Mouse (Mus musculus): ENCODE data around the gene Atxn2. TPM values are rescaled to one million over a fixed set of nuclear protein-coding genes. Genes with fewer than 3 reads are reported as not detected.

Atxn2 gene
- polyA plus RNA-seq (2014; fragmentation: Nextera tagmentation; extraction: Ambion mirVana) = 65.4 and 68.6 TPM in 2 replicates

GRCm38 (mm10) chr5:121711174-121711927 lies at the start of gene Atxn2:
TSS of gene Atxn2 (plus strand) at chr5:121711337.
- Histone ChIP-seq H3K27ac (replicated peaks; ENCODE audit: low read depth, low read length) (peak within 1 kb of the TSS; percentile 97), H3K4me3 (ENCODE audit: low read depth, low read length) (peak within 1 kb of the TSS; percentile 94), H3K4me1 (ENCODE audit: control insufficient read depth, insufficient read depth, low read length) (peaks cover 25% of the 10 kb centered on the region), H3K9me3 (ENCODE audit: control insufficient read depth, low read length) (no peaks in the 10 kb centered on the region), H3K27me3 (replicated peaks; ENCODE audit: control insufficient read depth, insufficient read depth, low read length) (no peaks in the 10 kb centered on the region), H3K9ac (ENCODE audit: low read depth, low read length) (peak within 1 kb of the TSS; percentile 95), H3K36me3 (ENCODE audit: control insufficient read depth, insufficient read depth, low read length) (no peaks in the 10 kb centered on the region), H3K4me2 (ENCODE audit: low read depth, low read length) (peak within 1 kb of the TSS; percentile 74)
- 0% methylated on average over 14 of the region's 103 CpGs for WGBS
- peak; percentile 84 for ATAC-seq (ENCODE audit: low read depth)
- peak; percentile 93 for DNase-seq (ENCODE audit: low spot score)

- WGBS = 84% methylated on average over 5 of the region's 5 CpGs
- H3K4me3 ChIP-seq (ENCODE audit: low read depth, low read length) = peak overlapping the region; percentile 98
- no peaks in the 10 kb centered on the region for H3K27me3 ChIP-seq (replicated peaks; ENCODE audit: control insufficient read depth, insufficient read depth, low read length)
- no peak for DNase-seq (ENCODE audit: low spot score)
- H3K27ac ChIP-seq (replicated peaks; ENCODE audit: low read depth, low read length) = no peak overlapping the region
- H3K4me1 ChIP-seq (ENCODE audit: control insufficient read depth, insufficient read depth, low read length) = peaks cover 10% of the 10 kb centered on the region
- no peaks in the 10 kb centered on the region for H3K9me3 ChIP-seq (ENCODE audit: control insufficient read depth, low read length)
- peak overlapping the region; percentile 87 for H3K4me2 ChIP-seq (ENCODE audit: low read depth, low read length)
- H3K9ac ChIP-seq (ENCODE audit: low read depth, low read length) = peak overlapping the region; percentile 93
- peaks cover 39% of the 10 kb centered on the region for H3K36me3 ChIP-seq (ENCODE audit: control insufficient read depth, insufficient read depth, low read length)
- no peak for ATAC-seq (ENCODE audit: low read depth)
Measured at GRCm38 (mm10) chr5:121661494-121661893, 49.6 kb upstream of the Atxn2 start.

- Histone ChIP-seq H3K4me3 (ENCODE audit: low read depth, low read length) (no peak overlapping the region), H3K27ac (replicated peaks; ENCODE audit: low read depth, low read length) (no peak overlapping the region), H3K36me3 (ENCODE audit: control insufficient read depth, insufficient read depth, low read length) (peaks cover 59% of the 10 kb centered on the region), H3K4me2 (ENCODE audit: low read depth, low read length) (no peak overlapping the region), H3K4me1 (ENCODE audit: control insufficient read depth, insufficient read depth, low read length) (peaks cover 10% of the 10 kb centered on the region), H3K9ac (ENCODE audit: low read depth, low read length) (no peak overlapping the region), H3K27me3 (replicated peaks; ENCODE audit: control insufficient read depth, insufficient read depth, low read length) (no peaks in the 10 kb centered on the region), H3K9me3 (ENCODE audit: control insufficient read depth, low read length) (no peaks in the 10 kb centered on the region)
- no peak for DNase-seq (ENCODE audit: low spot score)
- WGBS = 86% methylated on average over 8 of the region's 8 CpGs
- no peak for ATAC-seq (ENCODE audit: low read depth)
Measured at GRCm38 (mm10) chr5:121663456-121663855, 47.7 kb upstream of the Atxn2 start.

GRCm38 (mm10) chr5:121664078-121664477 lies 47.1 kb upstream of the Atxn2 start:
- Histone ChIP-seq H3K36me3 (ENCODE audit: control insufficient read depth, insufficient read depth, low read length) (peaks cover 62% of the 10 kb centered on the region), H3K4me3 (ENCODE audit: low read depth, low read length) (no peak overlapping the region), H3K4me2 (ENCODE audit: low read depth, low read length) (no peak overlapping the region), H3K9me3 (ENCODE audit: control insufficient read depth, low read length) (no peaks in the 10 kb centered on the region), H3K4me1 (ENCODE audit: control insufficient read depth, insufficient read depth, low read length) (peaks cover 10% of the 10 kb centered on the region), H3K27me3 (replicated peaks; ENCODE audit: control insufficient read depth, insufficient read depth, low read length) (no peaks in the 10 kb centered on the region), H3K27ac (replicated peaks; ENCODE audit: low read depth, low read length) (no peak overlapping the region), H3K9ac (ENCODE audit: low read depth, low read length) (no peak overlapping the region)
- WGBS = 80% methylated on average over 6 of the region's 6 CpGs
- ATAC-seq (ENCODE audit: low read depth) (no peak), DNase-seq (ENCODE audit: low spot score) (peak; percentile 70)

- Histone ChIP-seq H3K4me3 (ENCODE audit: low read depth, low read length) (no peak overlapping the region), H3K36me3 (ENCODE audit: control insufficient read depth, insufficient read depth, low read length) (peaks cover 65% of the 10 kb centered on the region), H3K9me3 (ENCODE audit: control insufficient read depth, low read length) (no peaks in the 10 kb centered on the region), H3K4me1 (ENCODE audit: control insufficient read depth, insufficient read depth, low read length) (peaks cover 7% of the 10 kb centered on the region; the same call in 1 of the 2 replicates), H3K27me3 (replicated peaks; ENCODE audit: control insufficient read depth, insufficient read depth, low read length) (no peaks in the 10 kb centered on the region), H3K27ac (replicated peaks; ENCODE audit: low read depth, low read length) (no peak overlapping the region), H3K9ac (ENCODE audit: low read depth, low read length) (no peak overlapping the region), H3K4me2 (ENCODE audit: low read depth, low read length) (no peak overlapping the region)
- DNase-seq (ENCODE audit: low spot score) (no peak), ATAC-seq (ENCODE audit: low read depth) (no peak)
- 92% methylated on average over 9 of the region's 9 CpGs for WGBS
Measured at GRCm38 (mm10) chr5:121664971-121665370, 46.2 kb upstream of the Atxn2 start.

GRCm38 (mm10) chr5:121667067-121667466 lies 44.1 kb upstream of the Atxn2 start:
- no peak overlapping the region for H3K4me3 ChIP-seq (ENCODE audit: low read depth, low read length)
- WGBS = 85% methylated on average over 4 of the region's 4 CpGs
- ATAC-seq (ENCODE audit: low read depth) = no peak
- H3K27ac ChIP-seq (replicated peaks; ENCODE audit: low read depth, low read length) = no peak overlapping the region
- no peak overlapping the region for H3K4me2 ChIP-seq (ENCODE audit: low read depth, low read length)
- no peaks in the 10 kb centered on the region for H3K4me1 ChIP-seq (ENCODE audit: control insufficient read depth, insufficient read depth, low read length)
- peaks cover 79% of the 10 kb centered on the region for H3K36me3 ChIP-seq (ENCODE audit: control insufficient read depth, insufficient read depth, low read length)
- no peak overlapping the region for H3K9ac ChIP-seq (ENCODE audit: low read depth, low read length)
- DNase-seq (ENCODE audit: low spot score) = no peak
- no peaks in the 10 kb centered on the region for H3K27me3 ChIP-seq (replicated peaks; ENCODE audit: control insufficient read depth, insufficient read depth, low read length)
- H3K9me3 ChIP-seq (ENCODE audit: control insufficient read depth, low read length) = no peaks in the 10 kb centered on the region

- no peak overlapping the region for H3K4me3 ChIP-seq (ENCODE audit: low read depth, low read length)
- H3K36me3 ChIP-seq (ENCODE audit: control insufficient read depth, insufficient read depth, low read length) = peaks cover 82% of the 10 kb centered on the region
- no peak overlapping the region for H3K4me2 ChIP-seq (ENCODE audit: low read depth, low read length)
- no peak overlapping the region for H3K9ac ChIP-seq (ENCODE audit: low read depth, low read length)
- no peaks in the 10 kb centered on the region for H3K9me3 ChIP-seq (ENCODE audit: control insufficient read depth, low read length)
- H3K4me1 ChIP-seq (ENCODE audit: control insufficient read depth, insufficient read depth, low read length) = no peaks in the 10 kb centered on the region
- DNase-seq (ENCODE audit: low spot score) (no peak), ATAC-seq (ENCODE audit: low read depth) (no peak)
- no peak overlapping the region for H3K27ac ChIP-seq (replicated peaks; ENCODE audit: low read depth, low read length)
- no peaks in the 10 kb centered on the region for H3K27me3 ChIP-seq (replicated peaks; ENCODE audit: control insufficient read depth, insufficient read depth, low read length)
- WGBS = 60% methylated on average over 6 of the region's 6 CpGs
Measured at GRCm38 (mm10) chr5:121668411-121668810, 42.7 kb upstream of the Atxn2 start.

- 80% methylated on average over 3 of the region's 3 CpGs for WGBS
- Histone ChIP-seq H3K9ac (ENCODE audit: low read depth, low read length) (no peak overlapping the region), H3K27ac (replicated peaks; ENCODE audit: low read depth, low read length) (no peak overlapping the region), H3K4me1 (ENCODE audit: control insufficient read depth, insufficient read depth, low read length) (no peaks in the 10 kb centered on the region), H3K4me3 (ENCODE audit: low read depth, low read length) (no peak overlapping the region), H3K9me3 (ENCODE audit: control insufficient read depth, low read length) (no peaks in the 10 kb centered on the region), H3K27me3 (replicated peaks; ENCODE audit: control insufficient read depth, insufficient read depth, low read length) (no peaks in the 10 kb centered on the region), H3K36me3 (ENCODE audit: control insufficient read depth, insufficient read depth, low read length) (peaks cover 81% of the 10 kb centered on the region), H3K4me2 (ENCODE audit: low read depth, low read length) (no peak overlapping the region)
- DNase-seq (ENCODE audit: low spot score) = no peak
- ATAC-seq (ENCODE audit: low read depth) = no peak
Measured at GRCm38 (mm10) chr5:121670412-121670811, 40.7 kb upstream of the Atxn2 start.

GRCm38 (mm10) chr5:121682250-121682649 lies 28.9 kb upstream of the Atxn2 start:
- WGBS = 98% methylated on average over 2 of the region's 2 CpGs
- no peak for ATAC-seq (ENCODE audit: low read depth)

More at GRCm38 (mm10) chr5:121682250-121682649, 28.9 kb upstream of the Atxn2 start:
- Histone ChIP-seq H3K4me1 (ENCODE audit: control insufficient read depth, insufficient read depth, low read length) (no peaks in the 10 kb centered on the region), H3K9ac (ENCODE audit: low read depth, low read length) (no peak overlapping the region), H3K27me3 (replicated peaks; ENCODE audit: control insufficient read depth, insufficient read depth, low read length) (no peaks in the 10 kb centered on the region), H3K4me3 (ENCODE audit: low read depth, low read length) (no peak overlapping the region), H3K27ac (replicated peaks; ENCODE audit: low read depth, low read length) (no peak overlapping the region), H3K9me3 (ENCODE audit: control insufficient read depth, low read length) (0 out of 2 replicates have a peak, but pooled peaks cover 5% of the 10 kb centered on the region), H3K36me3 (ENCODE audit: control insufficient read depth, insufficient read depth, low read length) (peaks cover 97% of the 10 kb centered on the region), H3K4me2 (ENCODE audit: low read depth, low read length) (no peak overlapping the region)
- DNase-seq (ENCODE audit: low spot score) = no peak

Measured in embryonic facial prominence, embryonic 14.5 days (tissue).